Mouse (Mus musculus) spleen, postnatal 14 days (tissue): Measurements from ENCODE around the gene Ephb1.

ENCODE experiments used
- DNase-seq, 2 experiments: peaks; one replicate each; pipeline ENCODE4 v3.0.0; 2021 to 2022; ENCODE audit warnings: low spot score in 2 of 2

Ephb1 gene

DNA sequence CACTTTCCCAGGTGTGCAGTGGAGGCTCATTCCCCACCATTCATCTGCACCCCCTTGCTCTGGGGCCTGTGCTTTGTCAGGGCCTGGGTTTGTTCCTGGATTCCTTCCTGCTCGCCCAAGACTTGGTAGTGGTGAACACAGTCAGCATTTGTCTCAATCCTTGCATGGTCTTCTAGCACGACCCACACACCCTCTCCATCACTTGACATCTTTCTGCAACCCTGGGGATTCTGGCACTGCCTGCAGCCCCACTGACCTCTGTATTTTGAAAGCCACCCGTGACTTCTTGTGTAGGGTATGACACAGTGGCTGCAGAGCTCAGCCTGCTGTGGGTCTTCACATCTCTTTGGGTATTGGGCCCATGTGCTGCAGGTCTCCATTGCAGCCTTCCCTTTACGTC is 435.7 kb downstream of the Ephb1 start:
- DNase-seq: no peak

DNA sequence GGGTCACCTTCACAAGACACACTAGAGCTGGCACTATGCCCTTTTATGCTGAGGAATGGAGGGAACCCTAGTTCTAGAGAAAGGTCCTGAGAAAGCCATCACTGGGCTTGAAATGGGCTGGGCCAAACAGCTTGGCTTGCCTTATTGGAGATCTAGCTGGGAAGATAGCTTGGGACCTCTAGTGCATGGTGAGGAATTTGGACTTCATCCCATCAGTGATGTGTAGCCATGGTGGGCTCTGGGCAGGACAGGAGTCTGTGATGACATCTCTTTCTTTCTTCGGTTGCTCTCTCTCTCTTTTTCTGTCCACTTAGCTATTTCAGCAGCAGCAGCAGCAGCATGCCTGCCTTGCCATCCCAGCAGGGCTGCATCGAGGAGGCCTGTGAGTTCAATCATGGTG is 439.4 kb downstream of the Ephb1 start:
- no peak for DNase-seq

DNA sequence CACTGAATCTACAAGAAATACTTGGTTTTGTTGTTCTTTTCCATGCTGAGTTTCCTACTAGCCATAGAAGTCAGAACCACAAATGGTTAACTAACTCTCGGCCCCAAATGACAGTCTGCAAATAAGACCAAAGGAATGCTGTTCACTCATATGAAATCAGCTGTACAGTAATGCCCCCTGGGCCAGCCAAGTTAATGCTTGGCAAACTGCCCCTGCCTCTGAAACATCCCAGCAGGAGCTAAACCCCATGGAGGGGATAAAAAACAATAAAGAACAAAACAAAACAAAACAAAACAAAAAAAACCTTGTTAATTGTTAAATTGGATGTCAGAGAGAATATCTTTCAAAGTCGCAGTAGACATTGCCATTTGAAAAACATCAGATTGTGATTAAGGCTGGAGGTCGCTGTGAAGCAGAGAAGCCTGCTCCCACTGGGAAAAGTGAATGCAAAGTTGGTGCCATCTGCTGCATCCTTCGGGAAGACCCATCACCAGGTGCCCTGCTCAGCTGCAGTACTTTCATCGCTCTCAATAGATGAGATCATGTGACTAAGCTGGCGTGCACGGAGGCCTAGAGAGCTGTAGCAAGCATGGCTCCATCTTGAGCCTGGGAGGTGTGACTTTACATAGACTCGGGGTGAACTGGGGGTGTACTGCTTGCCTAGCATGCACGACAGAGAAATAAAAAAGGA is 443.2 kb downstream of the Ephb1 start:
- no peak for DNase-seq

DNA sequence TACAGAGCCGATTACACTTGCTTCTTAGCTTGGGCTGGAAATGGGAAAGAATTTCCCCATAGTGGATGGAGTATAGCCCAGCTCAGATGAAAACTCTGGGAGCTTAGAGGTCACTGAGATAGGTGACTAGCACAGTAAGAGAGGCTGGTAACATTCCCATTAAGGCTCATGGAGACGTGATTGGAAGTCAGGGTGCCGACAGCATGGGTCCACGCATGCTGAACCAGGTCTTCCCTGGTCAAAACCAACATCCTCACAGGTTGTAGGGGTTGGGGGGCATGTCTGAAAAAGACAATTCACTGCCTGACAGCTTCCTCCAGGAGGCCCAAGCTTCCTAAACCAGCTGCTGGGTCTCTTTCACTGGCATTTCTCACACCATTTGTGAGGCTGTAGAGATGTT is 445.0 kb downstream of the Ephb1 start:
- no peak for DNase-seq

DNA sequence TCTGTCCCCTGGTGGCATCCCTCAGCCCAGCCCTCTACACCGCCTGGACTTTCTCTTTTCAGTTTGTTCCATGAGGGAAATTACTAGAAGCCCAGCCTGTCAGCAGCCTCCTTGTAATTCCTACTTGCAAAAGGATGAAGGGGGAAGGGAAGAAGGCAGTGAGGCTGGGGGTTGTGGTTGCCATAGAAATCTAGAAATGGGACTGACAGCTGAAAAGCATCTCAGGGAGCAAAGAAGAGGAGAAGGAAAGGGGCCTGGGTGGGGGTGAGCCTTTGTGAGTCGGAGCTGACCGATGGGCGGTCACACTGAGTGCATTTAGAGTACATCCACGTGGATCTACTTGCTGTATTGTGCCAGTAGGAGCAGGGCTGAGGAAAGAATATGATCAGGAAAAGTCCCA is 445.6 kb downstream of the Ephb1 start:
- DNase-seq: no peak

DNA sequence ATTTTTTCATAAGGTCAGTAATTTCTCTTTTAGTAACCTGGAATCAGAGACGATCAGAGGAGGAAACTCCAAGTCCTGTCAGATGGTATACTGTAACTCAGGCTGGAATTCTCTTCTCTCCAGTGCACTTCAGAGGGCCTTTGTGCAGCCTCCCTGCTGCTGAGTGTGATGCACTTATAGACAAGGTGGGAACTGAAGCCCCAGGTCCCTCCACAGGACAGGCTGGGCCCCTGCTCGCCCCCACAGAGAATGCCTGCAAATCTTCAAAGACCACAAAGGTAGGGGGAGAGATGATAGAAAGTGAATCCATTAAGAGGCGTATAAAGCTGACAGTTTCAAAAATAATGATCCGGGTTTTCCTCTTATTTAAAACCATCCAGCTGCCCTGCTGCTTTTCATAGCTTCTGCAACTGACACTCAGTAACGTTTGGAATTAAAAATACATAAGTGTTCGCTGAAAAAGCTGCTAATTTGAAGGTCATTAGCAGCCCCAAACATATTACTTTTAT is 446.7 kb downstream of the Ephb1 start:
- DNase-seq: no peak

DNA sequence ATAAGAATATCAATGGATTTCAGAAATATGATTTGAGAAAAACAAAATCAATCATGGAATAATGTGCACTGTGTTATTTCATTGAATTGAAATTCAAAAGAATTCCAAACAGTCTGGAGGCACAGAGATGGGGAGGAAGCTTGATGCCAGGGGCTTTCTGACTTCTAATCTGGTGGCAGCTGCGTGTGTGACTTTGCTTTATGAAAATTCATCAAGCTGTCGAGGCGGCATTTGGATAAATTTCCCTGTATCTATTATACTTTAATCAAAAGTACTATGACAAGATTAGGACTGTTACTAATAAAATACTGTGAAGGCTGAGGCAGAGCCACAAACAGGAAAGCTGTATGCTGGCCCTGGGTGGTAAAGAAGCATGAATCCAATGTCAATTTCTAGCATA is 451.1 kb downstream of the Ephb1 start:
- no peak for DNase-seq

DNA sequence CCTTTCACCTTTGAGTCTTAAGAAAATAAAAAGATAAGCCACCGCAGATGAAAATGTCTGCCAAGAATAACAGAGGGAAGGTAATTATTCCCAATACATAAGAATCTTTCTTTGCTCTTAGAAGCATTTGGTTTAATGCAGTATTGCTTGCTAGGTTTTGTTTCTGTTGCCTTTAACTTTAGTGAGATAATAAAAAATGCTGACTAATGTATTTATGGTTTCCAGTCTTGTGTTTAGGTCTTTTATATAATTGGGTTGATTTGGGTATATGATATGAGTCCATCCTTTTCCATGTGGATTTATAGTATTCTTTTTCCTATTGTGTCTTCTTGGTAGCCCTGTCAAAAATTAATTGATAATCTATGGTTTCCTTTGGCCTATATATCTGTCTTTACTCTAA is 456.6 kb downstream of the Ephb1 start:
- DNase-seq: no peak

DNA sequence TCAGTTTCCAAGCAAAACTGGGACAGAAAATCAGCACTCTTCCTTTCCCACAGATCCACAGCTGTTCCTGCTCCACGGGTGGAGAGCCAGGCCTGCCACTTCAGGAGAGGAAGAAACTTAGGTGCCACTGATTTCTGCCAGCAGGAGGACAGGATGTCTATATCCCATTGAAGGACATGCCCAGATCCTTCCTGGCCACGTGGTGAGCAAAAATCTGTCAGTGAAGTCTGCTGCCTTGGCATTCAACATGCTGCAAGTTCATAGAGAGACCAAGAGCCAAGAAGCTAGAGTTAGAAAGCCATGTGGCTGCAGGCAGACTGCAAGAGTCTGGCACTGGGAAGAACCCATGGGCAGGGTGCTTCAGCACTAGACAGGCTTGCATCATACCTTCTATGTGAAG is 471.2 kb downstream of the Ephb1 start:
- no peak for DNase-seq

DNA sequence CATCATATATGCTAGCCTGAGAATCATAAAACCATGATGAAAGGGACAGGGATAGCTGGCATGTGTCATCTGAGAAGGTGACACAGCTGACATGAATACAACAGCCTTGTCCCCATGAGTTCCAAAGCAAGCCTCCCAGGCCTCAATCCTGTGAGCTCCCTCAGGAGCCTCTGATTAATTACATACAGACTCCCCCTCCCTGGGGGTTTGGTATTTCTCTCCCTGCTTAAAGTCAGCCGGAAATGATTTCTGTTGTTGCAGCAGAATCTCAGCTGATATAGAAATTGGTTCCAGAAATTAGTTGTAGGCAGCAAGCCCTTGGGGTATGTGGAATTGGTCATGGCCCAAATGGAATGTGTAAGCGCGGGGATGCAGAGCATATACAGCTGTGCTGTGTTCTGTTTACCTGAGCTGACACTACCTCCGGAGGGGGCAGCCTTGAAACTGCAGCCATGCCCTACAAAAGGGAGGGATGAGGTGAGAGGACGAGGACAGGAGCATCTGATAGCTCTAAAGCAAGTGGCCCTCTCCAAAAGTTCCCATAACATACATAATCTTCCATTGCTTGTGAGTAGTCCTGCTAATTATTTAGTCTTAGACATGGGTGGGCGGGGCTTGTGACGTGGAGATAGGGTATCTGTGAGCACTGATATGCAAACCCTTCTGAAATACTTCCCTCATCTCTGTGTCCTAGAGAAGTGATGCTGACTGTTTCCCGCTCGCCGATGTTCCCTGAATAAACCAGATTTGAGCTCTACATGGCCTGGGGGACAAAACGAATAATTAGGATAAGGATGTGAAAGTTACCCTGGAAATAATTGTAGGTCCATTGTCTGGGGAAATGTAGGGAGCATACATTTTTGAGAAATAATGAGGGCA is 477.1 kb downstream of the Ephb1 start:
- DNase-seq: no peak

DNA sequence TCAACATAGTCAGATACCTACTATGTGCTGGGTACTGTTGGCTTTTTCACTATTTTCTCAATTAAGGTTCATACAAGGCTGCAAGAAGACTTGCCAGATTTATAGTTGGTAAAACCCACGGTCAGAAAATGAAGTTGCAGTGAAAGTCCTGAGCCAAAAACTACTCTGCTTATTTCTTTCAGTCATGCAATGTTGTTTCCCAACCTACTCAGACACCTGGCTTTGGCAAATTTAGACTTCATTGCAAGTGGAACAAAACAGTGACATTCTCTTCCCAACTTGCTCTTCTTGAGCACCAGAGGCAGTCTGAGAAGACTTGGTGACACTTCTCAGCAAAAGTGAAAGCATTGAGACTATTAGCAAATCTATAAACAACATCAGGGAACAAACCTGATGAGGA is 479.2 kb downstream of the Ephb1 start:
- DNase-seq: no peak
